Mouse (Mus musculus) limb, embryonic 14.5 days (tissue): ENCODE results near the gene Tcap. TPM values are rescaled to one million over a fixed set of nuclear protein-coding genes. Genes with fewer than 3 reads are reported as not detected.

ENCODE experiments used
- ATAC-seq: fragments of 200-750 bp; cut with Nextera tagmentation; 2 replicates; pipeline ENCODE4 v1.8.0; 2017; ENCODE audit warnings: low read depth, moderate number of reproducible peaks, moderate TSS enrichment; ENCODE audit not compliant: low FRiP score
- DNase-seq: peaks from one replicate; pipeline ENCODE4 v3.0.0-alpha.2; 2015; ENCODE audit warnings: low spot score
- H3K27ac ChIP-seq: fragments of 300-500 bp; sonication (generic); replicated peaks from 2 replicates; pipeline ENCODE4 v1.5.1; 2014; ENCODE audit warnings: low read depth, mild to moderate bottlenecking, low read length, moderate library complexity, mixed read lengths
- H3K27me3 ChIP-seq: fragments of 300-500 bp; sonication (generic); 2 replicates; pipeline ENCODE4 v1.6.1; 2014; ENCODE audit warnings: low read length, mixed read lengths; ENCODE audit not compliant: control insufficient read depth, insufficient read depth
- H3K36me3 ChIP-seq: fragments of 300-500 bp; sonication (generic); 2 replicates; pipeline ENCODE4 v1.6.1; 2014; ENCODE audit warnings: mild to moderate bottlenecking, low read length, moderate library complexity, mixed read lengths; ENCODE audit not compliant: control insufficient read depth, insufficient read depth
- H3K4me1 ChIP-seq: fragments of 300-500 bp; sonication (generic); 2 replicates; pipeline ENCODE4 v1.6.1; 2014; ENCODE audit warnings: antibody characterized with exemption, low read length, mixed read lengths; ENCODE audit not compliant: control insufficient read depth, insufficient read depth
- H3K4me2 ChIP-seq: fragments of 300-500 bp; sonication (generic); replicated peaks from 2 replicates; pipeline ENCODE4 v1.6.1; 2014; ENCODE audit warnings: low read depth, mild to moderate bottlenecking, low read length, moderate library complexity; ENCODE audit not compliant: severe bottlenecking
- H3K4me3 ChIP-seq: fragments of 300-500 bp; sonication (generic); replicated peaks from 2 replicates; pipeline ENCODE4 v1.5.1; 2014; ENCODE audit warnings: low read length
- H3K9ac ChIP-seq: fragments of 300-500 bp; sonication (generic); 2 replicates; pipeline ENCODE4 v1.6.1; 2014; ENCODE audit warnings: mild to moderate bottlenecking, low read depth, low read length, moderate library complexity; ENCODE audit not compliant: severe bottlenecking
- H3K9me3 ChIP-seq: fragments of 300-500 bp; sonication (generic); 2 replicates; pipeline ENCODE4 v1.6.1; 2016; ENCODE audit warnings: low read length; ENCODE audit not compliant: control insufficient read depth
- POLR2A ChIP-seq: fragments of 200-500 bp; IDR thresholded peaks from 2 replicates; pipeline ENCODE4 v1.8.0; 2012; ENCODE audit warnings: inconsistent platforms, mild to moderate bottlenecking, moderate library complexity, borderline replicate concordance; ENCODE audit not compliant: insufficient read depth, insufficient read length; ENCODE audit errors: extremely low read depth
- WGBS: fragments of 180-500 bp; shearing (Covaris S2); extraction: QIAGEN DNeasy Blood & Tissue Kit; methylation state at CpG from one replicate; pipeline ENCODE4 v1.1.7; 2014; 5-methylcytosine and 5-hydroxymethylcytosine counted together
- polyA plus RNA-seq, 2 experiments: library from polyadenylated mRNA; depleted of rRNA in 1 of 2; stranded (reverse) in 1 of 2; unstranded in 1 of 2; fragments of >200 nt; fragmentation: Nextera tagmentation in 1 of 2; extraction: Ambion mirVana in 1 of 2; gene quantifications; 2 replicates each; pipeline versions ENCODE4 v1.2.1 to v1.2.3; 2012 to 2014

The Tcap gene
- polyA plus RNA-seq, 2 experiments, result 13.2 to 18.1 TPM

DNA sequence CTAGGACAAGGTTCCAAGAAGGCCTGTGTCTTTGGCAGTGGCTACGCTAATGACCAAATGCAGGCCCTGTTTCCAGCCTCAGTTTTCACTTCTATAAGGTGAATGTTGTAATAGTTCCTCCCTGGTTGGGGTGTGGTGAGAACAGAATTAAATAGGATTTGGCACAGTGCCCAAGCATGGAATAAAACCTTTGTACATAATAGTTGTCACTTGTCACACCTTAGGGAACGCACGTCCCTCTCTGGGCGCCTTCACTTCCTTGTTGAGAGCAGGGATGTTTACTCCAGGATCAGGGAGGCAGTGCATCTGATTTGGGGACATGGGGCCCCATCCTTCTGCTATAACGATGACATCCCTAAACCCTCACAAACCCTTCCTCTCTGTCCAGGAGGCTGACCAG is 44.8 kb downstream of the Tcap start:
- DNase-seq (no peak), ATAC-seq (no peak)
- no peak overlapping the region for H3K27ac ChIP-seq
- H3K4me3 ChIP-seq, result no peak overlapping the region
- no peak overlapping the region for H3K4me2 ChIP-seq
- H3K4me1 ChIP-seq, result no peaks in the 10 kb centered on the region
- no peaks in the 10 kb centered on the region for H3K27me3 ChIP-seq
- H3K9ac ChIP-seq, result no peak overlapping the region
- WGBS, result 89% methylated on average over 5 of the region's 5 CpGs
- no peak for TF ChIP-seq POLR2A
- no peaks in the 10 kb centered on the region for H3K9me3 ChIP-seq
- peaks cover 96% of the 10 kb centered on the region for H3K36me3 ChIP-seq

DNA sequence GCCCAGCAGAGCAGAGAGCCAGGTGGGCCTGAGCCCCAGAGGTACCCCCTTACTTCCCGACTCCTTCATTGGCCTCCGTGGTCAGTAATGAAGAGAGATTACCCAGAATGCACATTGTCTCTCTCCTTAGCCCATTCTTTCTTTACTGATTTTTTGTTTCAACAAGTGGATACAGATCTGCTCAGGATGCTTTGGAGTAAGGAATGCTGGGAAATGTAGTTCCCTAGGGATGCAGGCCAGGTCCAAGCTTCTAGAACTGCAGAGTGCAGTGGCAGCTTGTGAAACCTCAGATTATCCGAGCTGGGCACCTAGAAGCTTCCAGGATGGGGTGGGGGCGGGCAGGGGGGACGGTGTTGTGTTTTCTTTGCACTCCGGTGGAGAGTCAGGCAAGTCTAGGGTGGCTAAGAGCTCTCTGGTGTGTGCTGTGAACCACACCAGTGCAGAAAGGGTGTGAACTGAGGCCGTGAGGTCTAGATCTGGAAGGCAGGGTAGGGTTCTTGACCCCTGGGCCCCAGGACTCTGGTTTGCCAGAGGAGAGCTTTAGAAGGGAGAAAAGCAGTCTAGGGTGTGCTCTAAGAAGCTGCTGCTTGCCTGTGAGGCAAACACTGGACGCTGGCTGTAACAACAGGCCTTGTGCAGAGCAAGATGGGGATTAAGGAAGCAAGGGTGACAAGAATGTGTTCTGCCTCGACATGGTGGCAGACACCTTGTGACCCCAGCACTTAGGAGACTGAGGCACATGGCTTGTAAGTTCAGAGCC is 48.3 kb downstream of the Tcap start:
- no peak overlapping the region for H3K27ac ChIP-seq
- TF ChIP-seq POLR2A, result no peak
- no peak for DNase-seq
- H3K4me1 ChIP-seq, result no peaks in the 10 kb centered on the region
- WGBS, result 78% methylated on average over 9 of the region's 9 CpGs
- no peak overlapping the region for H3K4me2 ChIP-seq
- no peak overlapping the region for H3K4me3 ChIP-seq
- H3K27me3 ChIP-seq, result no peaks in the 10 kb centered on the region
- no peaks in the 10 kb centered on the region for H3K9me3 ChIP-seq
- peaks cover 97% of the 10 kb centered on the region for H3K36me3 ChIP-seq
- H3K9ac ChIP-seq, result no peak overlapping the region
- no peak for ATAC-seq

Other genes with a start within 250 kb of the Tcap start
- gene Fbxl20, start 233.4 kb upstream of the Tcap start, polyA plus RNA-seq (2012; rRNA removed), result 18.4 and 22.5 TPM in 2 replicates
- gene Fbxl20, start 233.4 kb upstream of the Tcap start, polyA plus RNA-seq (2014; fragmentation: Nextera tagmentation; extraction: Ambion mirVana), result 17.8 and 18.4 TPM in 2 replicates
- 27.9 and 28.5 TPM in 2 replicates for gene Med1, start 190.5 kb upstream of the Tcap start, polyA plus RNA-seq (2012; rRNA removed)
- gene Med1, start 190.5 kb upstream of the Tcap start, polyA plus RNA-seq (2014; fragmentation: Nextera tagmentation; extraction: Ambion mirVana), result 51.3 and 59.4 TPM in 2 replicates
- 25.7 and 27.0 TPM in 2 replicates for gene Cdk12, start 180.8 kb upstream of the Tcap start, polyA plus RNA-seq (2012; rRNA removed)
- gene Cdk12, start 180.8 kb upstream of the Tcap start, polyA plus RNA-seq (2014; fragmentation: Nextera tagmentation; extraction: Ambion mirVana), result 13.6 and 14.5 TPM in 2 replicates
- 0.14 and 0.52 TPM in 2 replicates for gene Neurod2, start 54.2 kb upstream of the Tcap start, polyA plus RNA-seq (2012; rRNA removed)
- not detected in 2 replicates for gene Neurod2, start 54.2 kb upstream of the Tcap start, polyA plus RNA-seq (2014; fragmentation: Nextera tagmentation; extraction: Ambion mirVana)
- 3.5 and 3.6 TPM in 2 replicates for gene Ppp1r1b, start 35.4 kb upstream of the Tcap start, polyA plus RNA-seq (2012; rRNA removed)
- gene Ppp1r1b, start 35.4 kb upstream of the Tcap start, polyA plus RNA-seq (2014; fragmentation: Nextera tagmentation; extraction: Ambion mirVana), result 2.9 and 3.6 TPM in 2 replicates
- gene Stard3, start 25.4 kb upstream of the Tcap start, polyA plus RNA-seq (2012; rRNA removed), result 78.2 and 116 TPM in 2 replicates
- 36.9 and 42.6 TPM in 2 replicates for gene Stard3, start 25.4 kb upstream of the Tcap start, polyA plus RNA-seq (2014; fragmentation: Nextera tagmentation; extraction: Ambion mirVana)
- 1.4 and 2.2 TPM in 2 replicates for gene Pnmt, start 2.6 kb downstream of the Tcap start, polyA plus RNA-seq (2012; rRNA removed)
- gene Pnmt, start 2.6 kb downstream of the Tcap start, polyA plus RNA-seq (2014; fragmentation: Nextera tagmentation; extraction: Ambion mirVana), result 0.51 and 1.3 TPM in 2 replicates
- 19.2 and 24.2 TPM in 2 replicates for gene Pgap3, start 16.7 kb downstream of the Tcap start, polyA plus RNA-seq (2012; rRNA removed)
- 9.2 and 11.4 TPM in 2 replicates for gene Pgap3, start 16.7 kb downstream of the Tcap start, polyA plus RNA-seq (2014; fragmentation: Nextera tagmentation; extraction: Ambion mirVana)
- gene Erbb2, start 28.7 kb downstream of the Tcap start, polyA plus RNA-seq (2012; rRNA removed), result 51.1 and 64.3 TPM in 2 replicates
- gene Erbb2, start 28.7 kb downstream of the Tcap start, polyA plus RNA-seq (2014; fragmentation: Nextera tagmentation; extraction: Ambion mirVana), result 73.6 and 79.7 TPM in 2 replicates
- 44.8 and 48.5 TPM in 2 replicates for gene Mien1, start 55.2 kb downstream of the Tcap start, polyA plus RNA-seq (2012; rRNA removed)
- gene Mien1, start 55.2 kb downstream of the Tcap start, polyA plus RNA-seq (2014; fragmentation: Nextera tagmentation; extraction: Ambion mirVana), result 84.8 and 86.8 TPM in 2 replicates
- gene Grb7, start 62.6 kb downstream of the Tcap start, polyA plus RNA-seq (2012; rRNA removed), result 9.1 and 9.2 TPM in 2 replicates
- 8.1 and 9.6 TPM in 2 replicates for gene Grb7, start 62.6 kb downstream of the Tcap start, polyA plus RNA-seq (2014; fragmentation: Nextera tagmentation; extraction: Ambion mirVana)
- gene Ikzf3, start 162.2 kb downstream of the Tcap start, polyA plus RNA-seq (2012; rRNA removed), result 0.45 and 0.46 TPM in 2 replicates
- 0.23 and 0.61 TPM in 2 replicates for gene Ikzf3, start 162.2 kb downstream of the Tcap start, polyA plus RNA-seq (2014; fragmentation: Nextera tagmentation; extraction: Ambion mirVana)
- gene Zpbp2, start 167.3 kb downstream of the Tcap start, polyA plus RNA-seq (2012; rRNA removed), result 0.43 TPM in 1 of 2 replicates, not detected in the other
- 0.21 TPM in 1 of 2 replicates, not detected in the other for gene Zpbp2, start 167.3 kb downstream of the Tcap start, polyA plus RNA-seq (2014; fragmentation: Nextera tagmentation; extraction: Ambion mirVana)
- gene Ormdl3, start 203.6 kb downstream of the Tcap start, polyA plus RNA-seq (2012; rRNA removed), result 76.8 and 86.6 TPM in 2 replicates
- 12.9 and 13.7 TPM in 2 replicates for gene Ormdl3, start 203.6 kb downstream of the Tcap start, polyA plus RNA-seq (2014; fragmentation: Nextera tagmentation; extraction: Ambion mirVana)
- not detected in 2 replicates for gene Lrrc3c, start 214.5 kb downstream of the Tcap start, polyA plus RNA-seq (2012; rRNA removed)
- gene Lrrc3c, start 214.5 kb downstream of the Tcap start, polyA plus RNA-seq (2014; fragmentation: Nextera tagmentation; extraction: Ambion mirVana), result not detected in 2 replicates
- 0.12 and 0.31 TPM in 2 replicates for gene Gm12355, start 241.8 kb downstream of the Tcap start, polyA plus RNA-seq (2012; rRNA removed)
- gene Gm12355, start 241.8 kb downstream of the Tcap start, polyA plus RNA-seq (2014; fragmentation: Nextera tagmentation; extraction: Ambion mirVana), result 0.69 and 1.3 TPM in 2 replicates
- not detected in 2 replicates for gene Gsdma3, start 242.5 kb downstream of the Tcap start, polyA plus RNA-seq (2012; rRNA removed)
- gene Gsdma3, start 242.5 kb downstream of the Tcap start, polyA plus RNA-seq (2014; fragmentation: Nextera tagmentation; extraction: Ambion mirVana), result not detected in 2 replicates